ENCODE assay signal across 8 mouse cellular contexts in genomic region chr6:39205064-39205649, GRCm38 (mm10). TPM values are rescaled to one million over a fixed set of nuclear protein-coding genes. Genes with fewer than 3 reads are reported as not detected.
DNase-seq lines count a peak whose midpoint lies in the region; ATAC-seq and TF ChIP-seq lines count a peak whose summit lies in the region.

No protein-coding gene starts in this region.

- H3K36me3 ChIP-seq in forebrain, postnatal 0 days (ENCODE audit: insufficient read depth), result no peaks in the 10 kb centered on the region
- H3K36me3 ChIP-seq in lung, postnatal 0 days (ENCODE audit: insufficient read depth, low read length), result no peaks in the 10 kb centered on the region

- H3K4me1 ChIP-seq in cerebellum, adult 2 months (ENCODE audit: control insufficient read depth, insufficient read depth, low read length), result no peaks in the 10 kb centered on the region
- no peaks in the 10 kb centered on the region for H3K4me1 ChIP-seq in forebrain, postnatal 0 days (ENCODE audit: insufficient read depth)
- no peaks in the 10 kb centered on the region for H3K4me1 ChIP-seq in lung, postnatal 0 days (ENCODE audit: insufficient read depth, low read depth, low read length)

- peak overlapping the region; percentile 85 for H3K4me2 ChIP-seq in forebrain, postnatal 0 days (ENCODE audit: low read depth)
- peak overlapping the region; percentile 87 for H3K4me2 ChIP-seq in lung, postnatal 0 days (replicated peaks; ENCODE audit: low read depth, low read length)

- peak; percentile 24 for ATAC-seq in forebrain, postnatal 0 days
- ATAC-seq in lung, postnatal 0 days, result peak; percentile 69

- peak; percentile 65 for TF ChIP-seq EP300 in lung, postnatal 0 days (IDR thresholded peaks at IDR 0.05)

- peak overlapping the region; percentile 87 for H3K9ac ChIP-seq in forebrain, postnatal 0 days
- peak overlapping the region; percentile 99 for H3K9ac ChIP-seq in lung, postnatal 0 days (replicated peaks; ENCODE audit: low read depth)

- no peaks in the 10 kb centered on the region for H3K9me3 ChIP-seq in forebrain, postnatal 0 days (ENCODE audit: low read length)
- H3K9me3 ChIP-seq in lung, postnatal 0 days (ENCODE audit: low read length), result no peaks in the 10 kb centered on the region

- intact Hi-C loops in heart, postnatal 36 days (cut with DNase I), result loop anchor here (1.0 to 10.0 kb wide), 5 partner anchors 117 to 520 kb away; partner anchors contain the start of genes Adck2, Braf, Hipk2 and Tbxas1

- peak; percentile 70 for DNase-seq in MEL-GATA-1-ER (ENCODE audit: extremely low read depth, low read depth)
- DNase-seq in cerebellum, adult 2 months, result peak; percentile 64
- DNase-seq in forebrain, postnatal 0 days, result peak; percentile 77
- peak; percentile 76 to 85 for DNase-seq in heart, postnatal 36 days
- peak in 1 of 2 experiments; percentile 63 for DNase-seq in layer of hippocampus, adult 2 months (ENCODE audit: low spot score in 2 of 2)
- peak; percentile 97 for DNase-seq in lung, postnatal 0 days (ENCODE audit: low spot score)
- DNase-seq in ovary, postnatal 10 days (ENCODE audit: low spot score), result peak; percentile 50
- DNase-seq in thymus, postnatal 0 days (ENCODE audit: low spot score), result peak; percentile 74

- peak; percentile 42; the same call in 1 of the 2 replicates for TF ChIP-seq CTCF in cerebellum, adult 2 months (IDR thresholded peaks at IDR 0.05; ENCODE audit: borderline replicate concordance, insufficient read depth, low read depth, low read length)
- TF ChIP-seq CTCF in forebrain, postnatal 0 days (IDR thresholded peaks at IDR 0.05; ENCODE audit: low read depth), result peak; percentile 84
- peak; percentile 86 for TF ChIP-seq CTCF in layer of hippocampus, adult 2 months (conservative IDR thresholded peaks at IDR 0.05)
- peak; percentile 89 for TF ChIP-seq CTCF in lung, postnatal 0 days (IDR thresholded peaks at IDR 0.05)

- H3K27ac ChIP-seq in cerebellum, adult 2 months (ENCODE audit: insufficient read depth, low read length), result peak overlapping the region; percentile 36; the same call in 1 of the 2 replicates
- H3K27ac ChIP-seq in forebrain, postnatal 0 days (ENCODE audit: low read depth, low read length), result peak overlapping the region; percentile 92
- peak overlapping the region; percentile 98 for H3K27ac ChIP-seq in layer of hippocampus, adult 2 months
- peak overlapping the region; percentile 100 for H3K27ac ChIP-seq in lung, postnatal 0 days (ENCODE audit: low read length)

- no peaks in the 10 kb centered on the region for H3K27me3 ChIP-seq in cerebellum, adult 2 months (ENCODE audit: control insufficient read depth, insufficient read depth, low read length)
- H3K27me3 ChIP-seq in forebrain, postnatal 0 days (ENCODE audit: insufficient read depth, low read length), result no peaks in the 10 kb centered on the region
- H3K27me3 ChIP-seq in lung, postnatal 0 days (replicated peaks; ENCODE audit: insufficient read depth, low read length), result no peaks in the 10 kb centered on the region

- under 1% methylated on average over 30 of the region's 30 CpGs for WGBS in cerebellum, adult 2 months
- WGBS in forebrain, postnatal 0 days, result 2% methylated on average over 30 of the region's 30 CpGs
- WGBS in lung, postnatal 0 days, result under 1% methylated on average over 29 of the region's 30 CpGs

- peak overlapping the region; percentile 67 for H3K4me3 ChIP-seq in cerebellum, adult 2 months (replicated peaks; ENCODE audit: insufficient read depth, low read depth, low read length)
- peak overlapping the region; percentile 98 for H3K4me3 ChIP-seq in forebrain, postnatal 0 days (ENCODE audit: low read depth, low read length)
- H3K4me3 ChIP-seq in layer of hippocampus, adult 2 months, result peak overlapping the region; percentile 81
- H3K4me3 ChIP-seq in lung, postnatal 0 days (ENCODE audit: low read depth, low read length), result peak overlapping the region; percentile 99

- no peak for TF ChIP-seq POLR2A in cerebellum, adult 2 months (IDR thresholded peaks at IDR 0.05; ENCODE audit: borderline replicate concordance, insufficient read depth, low read length)

RNA-seq across cellular contexts. Expression of gene Kdm7a, which starts 1.4 kb away (rescaled TPM):
- polyA plus RNA-seq in cerebellum, adult 2 months (2012; rRNA removed), result 15.4 and 16.0 TPM in 2 replicates
- 7.0 and 9.8 TPM in 2 replicates for total RNA-seq in forebrain, postnatal 0 days (2014; rRNA removed)
- polyA plus RNA-seq in forebrain, postnatal 0 days (2015; fragmentation: Nextera tagmentation; extraction: Ambion mirVana), result 0.83 and 1.5 TPM in 2 replicates
- 10 to 100 TPM; 17.9 to 22.4 TPM for total RNA-seq in heart, postnatal 36 days (2021)
- 10 to 100 TPM; 47.7 to 54.5 TPM for total RNA-seq in layer of hippocampus, adult 2 months (2021)
- 5.1 and 6.7 TPM in 2 replicates for polyA plus RNA-seq in lung, postnatal 0 days (2015; fragmentation: Nextera tagmentation; extraction: Ambion mirVana)
- polyA plus RNA-seq in thymus, postnatal 0 days (2015; fragmentation: Nextera tagmentation; extraction: Ambion mirVana), result 4.1 and 5.8 TPM in 2 replicates

Comparison
In these comparisons a context has a peak if more than half of its experiments do, and no peak if none do; other contexts are left out.
1. H3K27ac ChIP-seq: peak in every context shown above with its lines; median percentile 100 in lung, postnatal 0 days; 98 in layer of hippocampus, adult 2 months; 92 in forebrain, postnatal 0 days; 36 in cerebellum, adult 2 months.